Mouse (Mus musculus): Measurements from ENCODE around the gene Sp3. TPM values are rescaled to one million over a fixed set of nuclear protein-coding genes. Genes with fewer than 3 reads are reported as not detected.

The Sp3 gene
- polyA plus RNA-seq, 1 experiment: 8.8 TPM

GRCm38 (mm10) chr2:72898782-72899305 lies 81.4 kb downstream of the Sp3 start:
- no peak for TF ChIP-seq CTCF (IDR thresholded peaks at IDR 0.05; ENCODE audit: control insufficient read depth, insufficient read depth, insufficient read length)
- TF ChIP-seq FOSL1 (IDR thresholded peaks at IDR 0.05; ENCODE audit: insufficient read depth, low read length, poor library complexity, severe bottlenecking): no peak
- TF ChIP-seq MYOD1 (IDR thresholded peaks at IDR 0.05; ENCODE audit: control insufficient read depth, insufficient read length, low read depth): no peak
- no peak for TF ChIP-seq USF1 (IDR thresholded peaks at IDR 0.05; ENCODE audit: low read depth)
- no peak for TF ChIP-seq MAX (IDR thresholded peaks at IDR 0.05)
- TF ChIP-seq CEBPB (IDR thresholded peaks at IDR 0.05; ENCODE audit: low read depth): no peak
- TF ChIP-seq MYOG (IDR thresholded peaks at IDR 0.05; ENCODE audit: control insufficient read depth, extremely low read depth, insufficient read length): no peak
- no peaks in the 10 kb centered on the region for H3K79me3 ChIP-seq (ENCODE audit: low read depth)

GRCm38 (mm10) chr2:72898094-72898781 lies 82.0 kb downstream of the Sp3 start:
- no peaks in the 10 kb centered on the region for H3K79me2 ChIP-seq (ENCODE audit: control insufficient read depth, insufficient read depth)
- H3K79me3 ChIP-seq (ENCODE audit: low read depth): no peaks in the 10 kb centered on the region
- no peaks in the 10 kb centered on the region for H3K36me3 ChIP-seq (ENCODE audit: control insufficient read depth, insufficient read depth)
- no peak for TF ChIP-seq MYOG (IDR thresholded peaks at IDR 0.05; ENCODE audit: control insufficient read depth, extremely low read depth, insufficient read length)
- TF ChIP-seq CEBPB (IDR thresholded peaks at IDR 0.05; ENCODE audit: low read depth): no peak
- TF ChIP-seq USF1 (IDR thresholded peaks at IDR 0.05; ENCODE audit: low read depth): no peak
- no peak for TF ChIP-seq CTCF (IDR thresholded peaks at IDR 0.05; ENCODE audit: control insufficient read depth, insufficient read depth, insufficient read length)
- no peak for TF ChIP-seq FOSL1 (IDR thresholded peaks at IDR 0.05; ENCODE audit: insufficient read depth, low read length, poor library complexity, severe bottlenecking)
- no peak for TF ChIP-seq MYOD1 (IDR thresholded peaks at IDR 0.05; ENCODE audit: control insufficient read depth, insufficient read length, low read depth)
- TF ChIP-seq MAX (IDR thresholded peaks at IDR 0.05): no peak
- no peak overlapping the region for H3ac ChIP-seq (ENCODE audit: control insufficient read depth, insufficient read length, low read depth)
- H3K27me3 ChIP-seq (ENCODE audit: control insufficient read depth, insufficient read depth, insufficient read length): no peaks in the 10 kb centered on the region
- no peak overlapping the region for H3K4me3 ChIP-seq (ENCODE audit: insufficient read depth, poor library complexity, severe bottlenecking)

More at GRCm38 (mm10) chr2:72898782-72899305, 81.4 kb downstream of the Sp3 start:
- Histone ChIP-seq H3K36me3 (ENCODE audit: control insufficient read depth, insufficient read depth) (no peaks in the 10 kb centered on the region), H3K79me2 (ENCODE audit: control insufficient read depth, insufficient read depth) (no peaks in the 10 kb centered on the region), H3K27me3 (ENCODE audit: control insufficient read depth, insufficient read depth, insufficient read length) (no peaks in the 10 kb centered on the region), H3ac (ENCODE audit: control insufficient read depth, insufficient read length, low read depth) (no peak overlapping the region), H3K4me3 (ENCODE audit: insufficient read depth, poor library complexity, severe bottlenecking) (no peak overlapping the region)

GRCm38 (mm10) chr2:72889806-72890205 lies 90.4 kb downstream of the Sp3 start:
- Histone ChIP-seq H3ac (ENCODE audit: control insufficient read depth, insufficient read length, low read depth) (no peak overlapping the region), H3K27me3 (ENCODE audit: control insufficient read depth, insufficient read depth, insufficient read length) (no peaks in the 10 kb centered on the region), H3K79me3 (ENCODE audit: low read depth) (no peaks in the 10 kb centered on the region), H3K79me2 (ENCODE audit: control insufficient read depth, insufficient read depth) (no peaks in the 10 kb centered on the region), H3K36me3 (ENCODE audit: control insufficient read depth, insufficient read depth) (no peaks in the 10 kb centered on the region), H3K4me3 (ENCODE audit: insufficient read depth, poor library complexity, severe bottlenecking) (no peak overlapping the region)
- TF ChIP-seq MYOD1 (IDR thresholded peaks at IDR 0.05; ENCODE audit: control insufficient read depth, insufficient read length, low read depth): no peak
- no peak for TF ChIP-seq MAX (IDR thresholded peaks at IDR 0.05)
- TF ChIP-seq USF1 (IDR thresholded peaks at IDR 0.05; ENCODE audit: low read depth): no peak
- TF ChIP-seq CTCF (IDR thresholded peaks at IDR 0.05; ENCODE audit: control insufficient read depth, insufficient read depth, insufficient read length): no peak
- no peak for TF ChIP-seq CEBPB (IDR thresholded peaks at IDR 0.05; ENCODE audit: low read depth)
- no peak for TF ChIP-seq MYOG (IDR thresholded peaks at IDR 0.05; ENCODE audit: control insufficient read depth, extremely low read depth, insufficient read length)
- TF ChIP-seq FOSL1 (IDR thresholded peaks at IDR 0.05; ENCODE audit: insufficient read depth, low read length, poor library complexity, severe bottlenecking): no peak

Small RNA genes within 50 kb of the gene (microRNA-seq; reads per million reads assigned to microRNA genes)
- not detected for gene Gm25960 (ENCODE audit: borderline microRNAs expressed)

Other genes with a start within 250 kb of the Sp3 start
- gene Gm11084, start 6.3 kb upstream of the Sp3 start, polyA plus RNA-seq (2012; fragmentation: generic; extraction: Trizol): not detected
- gene Ola1, start 238.5 kb upstream of the Sp3 start, polyA plus RNA-seq (2012; fragmentation: generic; extraction: Trizol): 40.4 TPM

All from C2C12 (cell line).